In the genomic region with DNA sequence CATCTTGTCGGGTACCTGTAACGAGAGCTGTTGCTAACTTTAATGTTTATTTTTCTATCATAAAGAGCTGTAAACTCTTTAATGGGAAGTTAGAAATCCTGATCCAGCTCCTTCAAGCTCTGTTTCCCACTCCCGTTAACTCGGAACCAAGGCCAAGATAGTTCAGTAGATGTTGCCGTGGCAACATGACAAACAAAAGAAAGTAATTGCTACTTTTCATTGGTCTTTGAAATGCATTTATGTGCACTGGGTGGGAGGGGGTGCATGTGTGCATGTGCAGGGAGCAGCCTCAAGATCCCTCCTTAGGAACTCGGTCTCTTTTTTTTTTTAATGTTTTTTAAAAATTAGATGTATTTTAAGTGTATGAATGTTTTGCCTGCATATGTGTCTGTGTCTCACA, we compare ENCODE assay signal across 20 mouse cellular contexts. TPM values are rescaled to one million over a fixed set of nuclear protein-coding genes. Genes with fewer than 3 reads are reported as not detected.
A peak's percentile ranks its signal among the peaks of the same experiment; 100 is the strongest.
DNase-seq lines count a peak whose midpoint lies in the region; ATAC-seq and TF ChIP-seq lines count a peak whose summit lies in the region.
"Had no signal": no experiment of that assay in that cellular context is flagged by ENCODE, and none has a peak within 500 bp of the region (broad histone marks: within the 10 kb centered on the region; RNA-seq: fewer than 3 reads in every experiment).

No protein-coding gene starts in this region.

- ATAC-seq in limb, embryonic 14.5 days (ENCODE audit: low FRiP score, low read depth), result no peak
- ATAC-seq in forebrain, embryonic 14.5 days, result peak; percentile 75
- ATAC-seq: CD4-positive, CD25-positive, alpha-beta regulatory T cell, adult 4 months; liver, postnatal 0 days had no signal

- intact Hi-C loops in gastrocnemius, adult 2 months (cut with DNase I), result no loop called here

- WGBS in limb, embryonic 14.5 days, result 61% methylated on average over 6 of the region's 6 CpGs
- 90% methylated on average over 6 of the region's 6 CpGs for WGBS in limb, embryonic 10.5 days
- 19% methylated on average over 6 of the region's 6 CpGs for WGBS in forebrain, embryonic 14.5 days

- no peak overlapping the region for H3K9ac ChIP-seq in limb, embryonic 14.5 days (ENCODE audit: low read depth, low read length, severe bottlenecking)
- no peak overlapping the region for H3K9ac ChIP-seq in forebrain, embryonic 14.5 days (ENCODE audit: low read length)
- H3K9ac ChIP-seq: embryonic facial prominence, embryonic 12.5 days; hindbrain, embryonic 15.5 days; liver, postnatal 0 days had no signal

- no peak overlapping the region for H3K4me3 ChIP-seq in limb, embryonic 14.5 days (replicated peaks; ENCODE audit: low read length)
- H3K4me3 ChIP-seq in limb, embryonic 10.5 days, result no peak overlapping the region
- no peak overlapping the region for H3K4me3 ChIP-seq in forebrain, embryonic 14.5 days (ENCODE audit: low read depth, low read length)
- H3K4me3 ChIP-seq in gastrocnemius, adult 2 months, result no peak overlapping the region
- H3K4me3 ChIP-seq: embryonic facial prominence, embryonic 12.5 days; heart, adult 2 months; hindbrain, embryonic 15.5 days had no signal

- H3K27me3 ChIP-seq in limb, embryonic 14.5 days (ENCODE audit: control insufficient read depth, insufficient read depth, low read length), result no peaks in the 10 kb centered on the region
- H3K27me3 ChIP-seq in limb, embryonic 10.5 days (ENCODE audit: low read depth, poor library complexity, severe bottlenecking), result no peaks in the 10 kb centered on the region
- no peaks in the 10 kb centered on the region for H3K27me3 ChIP-seq in forebrain, embryonic 14.5 days (replicated peaks; ENCODE audit: control insufficient read depth, insufficient read depth, low read length)
- H3K27me3 ChIP-seq: embryonic facial prominence, embryonic 12.5 days; hindbrain, embryonic 15.5 days had no signal

- no peaks in the 10 kb centered on the region for H3K4me1 ChIP-seq in limb, embryonic 14.5 days (ENCODE audit: control insufficient read depth, insufficient read depth, low read length)
- no peaks in the 10 kb centered on the region for H3K4me1 ChIP-seq in limb, embryonic 10.5 days
- H3K4me1 ChIP-seq in forebrain, embryonic 14.5 days (ENCODE audit: control insufficient read depth, insufficient read depth, low read length), result peaks cover 10% of the 10 kb centered on the region
- H3K4me1 ChIP-seq: embryonic facial prominence, embryonic 12.5 days; hindbrain, embryonic 15.5 days had no signal

- TF ChIP-seq CTCF in gastrocnemius, adult 2 months (IDR thresholded peaks at IDR 0.05), result no peak

- H3K27ac ChIP-seq in limb, embryonic 14.5 days (replicated peaks; ENCODE audit: low read depth, low read length), result no peak overlapping the region
- H3K27ac ChIP-seq in limb, embryonic 10.5 days, result no peak overlapping the region
- no peak overlapping the region for H3K27ac ChIP-seq in forebrain, embryonic 14.5 days (ENCODE audit: low read depth, low read length)
- no peak overlapping the region for H3K27ac ChIP-seq in gastrocnemius, adult 2 months
- H3K27ac ChIP-seq: embryonic facial prominence, embryonic 12.5 days; heart, adult 2 months; hindbrain, embryonic 15.5 days had no signal

- peak; percentile 51 for DNase-seq in embryo, embryonic 10 days (ENCODE audit: low spot score)
- no peak for DNase-seq in embryo, embryonic 9.5 days (ENCODE audit: extremely low spot score)
- DNase-seq in limb, embryonic 14.5 days (ENCODE audit: low spot score), result peak; percentile 31
- no peak for DNase-seq in limb, embryonic 10.5 days (ENCODE audit: low spot score)
- peak; percentile 76 for DNase-seq in ZHBTc4 (ENCODE audit: low read depth, low spot score)
- DNase-seq in forebrain, embryonic 14.5 days (ENCODE audit: low spot score), result peak; percentile 84
- DNase-seq in gastrocnemius, adult 2 months, result no peak
- DNase-seq in kidney, adult 9 months, result no peak
- DNase-seq: adrenal gland, adult 8-10 months; cerebellum, adult 8-10 months; gastrocnemius, postnatal 10 days; heart, adult 2 months; kidney, adult 18-20 months; liver; liver, postnatal 0 days; right cerebral cortex, postnatal 14 days had no signal

- no peaks in the 10 kb centered on the region for H3K9me3 ChIP-seq in limb, embryonic 14.5 days (ENCODE audit: control insufficient read depth, low read length)
- H3K9me3 ChIP-seq in limb, embryonic 10.5 days (replicated peaks), result no peaks in the 10 kb centered on the region
- H3K9me3 ChIP-seq in forebrain, embryonic 14.5 days (replicated peaks; ENCODE audit: control insufficient read depth, low read length), result no peaks in the 10 kb centered on the region
- H3K9me3 ChIP-seq: embryonic facial prominence, embryonic 12.5 days; hindbrain, embryonic 15.5 days had no signal

- H3K4me2 ChIP-seq in limb, embryonic 14.5 days (replicated peaks; ENCODE audit: low read depth, low read length, severe bottlenecking), result no peak overlapping the region
- H3K4me2 ChIP-seq in forebrain, embryonic 14.5 days (ENCODE audit: low read length), result no peak overlapping the region
- H3K4me2 ChIP-seq: embryonic facial prominence, embryonic 12.5 days; hindbrain, embryonic 15.5 days had no signal

- no peak for TF ChIP-seq POLR2A in limb, embryonic 14.5 days (IDR thresholded peaks at IDR 0.05; ENCODE audit: borderline replicate concordance, extremely low read depth, insufficient read depth, insufficient read length)

- H3K36me3 ChIP-seq in limb, embryonic 14.5 days (ENCODE audit: control insufficient read depth, insufficient read depth, low read length), result peaks cover 34% of the 10 kb centered on the region
- peaks cover 92% of the 10 kb centered on the region for H3K36me3 ChIP-seq in limb, embryonic 10.5 days
- peaks cover 37% of the 10 kb centered on the region for H3K36me3 ChIP-seq in forebrain, embryonic 14.5 days (ENCODE audit: control insufficient read depth, insufficient read depth, low read length)

RNA-seq across cellular contexts. Expression of a gene that starts 29.6 kb away (rescaled TPM):
- 1.6 and 1.9 TPM in 2 replicates for polyA plus RNA-seq in limb, embryonic 14.5 days (2012; rRNA removed)
- 0.55 and 0.58 TPM in 2 replicates for polyA plus RNA-seq in limb, embryonic 14.5 days (2014; fragmentation: Nextera tagmentation; extraction: Ambion mirVana)
- polyA plus RNA-seq in limb, embryonic 10.5 days (2016; fragmentation: Nextera tagmentation; extraction: Ambion mirVana), result 0.15 TPM in 1 of 2 replicates, not detected in the other
- 3.3 and 3.6 TPM in 2 replicates for polyA plus RNA-seq in forebrain, embryonic 14.5 days (2014; fragmentation: Nextera tagmentation; extraction: Ambion mirVana)
- total RNA-seq in gastrocnemius, adult 2 months (2021), result not detected
- total RNA-seq: megakaryocyte progenitor cell, adult 5-6 weeks had no signal

RNA-seq across cellular contexts. Expression of a gene that starts 56.7 kb away (rescaled TPM):
- polyA plus RNA-seq in limb, embryonic 14.5 days (2012; rRNA removed), result 88.5 and 113 TPM in 2 replicates
- 130 and 139 TPM in 2 replicates for polyA plus RNA-seq in limb, embryonic 14.5 days (2014; fragmentation: Nextera tagmentation; extraction: Ambion mirVana)
- 180 and 190 TPM in 2 replicates for polyA plus RNA-seq in limb, embryonic 10.5 days (2016; fragmentation: Nextera tagmentation; extraction: Ambion mirVana)
- polyA plus RNA-seq in forebrain, embryonic 14.5 days (2014; fragmentation: Nextera tagmentation; extraction: Ambion mirVana), result 241 and 247 TPM in 2 replicates
- 10 to 100 TPM; 25.6 to 33.7 TPM for total RNA-seq in gastrocnemius, adult 2 months (2021)

Comparison
In these comparisons a context has a peak if more than half of its experiments do, and no peak if none do; other contexts are left out.
1. DNase-seq: peak in embryo, embryonic 10 days (single experiment), limb, embryonic 14.5 days (single experiment), ZHBTc4 (single experiment) and forebrain, embryonic 14.5 days (single experiment); none in embryo, embryonic 9.5 days (single experiment), limb, embryonic 10.5 days (single experiment), gastrocnemius, adult 2 months (single experiment) and kidney, adult 9 months (single experiment).